Mouse (Mus musculus) limb, embryonic 12.5 days (tissue): ENCODE results near the gene Lrch3. TPM values are rescaled to one million over a fixed set of nuclear protein-coding genes. Genes with fewer than 3 reads are reported as not detected.

Experiments used
- ATAC-seq: fragments of 200-750 bp; cut with Nextera tagmentation; 2 replicates; pipeline ENCODE4 v1.8.0; 2017; ENCODE audit warnings: low read depth, moderate TSS enrichment; ENCODE audit not compliant: insufficient number of reproducible peaks, insufficient read depth, low FRiP score, low TSS enrichment
- H3K27ac ChIP-seq: fragments of 300-500 bp; sonication (generic); 2 replicates; pipeline ENCODE4 v1.5.1; 2016; ENCODE audit warnings: mild to moderate bottlenecking, moderate library complexity
- H3K27me3 ChIP-seq: fragments of 300-500 bp; sonication (generic); 2 replicates; pipeline ENCODE4 v1.6.1; 2016; ENCODE audit warnings: mild to moderate bottlenecking, moderate library complexity
- H3K36me3 ChIP-seq: fragments of 300-500 bp; sonication (generic); 2 replicates; pipeline ENCODE4 v1.6.1; 2016; ENCODE audit warnings: mild to moderate bottlenecking, moderate library complexity
- H3K4me1 ChIP-seq: fragments of 300-500 bp; sonication (generic); replicated peaks from 2 replicates; pipeline ENCODE4 v1.6.1; 2016
- H3K4me2 ChIP-seq: fragments of 300-500 bp; sonication (generic); 2 replicates; pipeline ENCODE4 v1.6.1; 2016; ENCODE audit warnings: mild to moderate bottlenecking, moderate library complexity
- H3K4me3 ChIP-seq: fragments of 300-500 bp; sonication (generic); replicated peaks from 2 replicates; pipeline ENCODE4 v1.5.1; 2016; ENCODE audit warnings: mild to moderate bottlenecking
- H3K9ac ChIP-seq: fragments of 300-500 bp; sonication (generic); replicated peaks from 2 replicates; pipeline ENCODE4 v1.6.1; 2016; ENCODE audit warnings: mild to moderate bottlenecking, moderate library complexity
- H3K9me3 ChIP-seq: fragments of 300-500 bp; sonication (generic); 2 replicates; pipeline ENCODE4 v1.6.1; 2016; ENCODE audit warnings: mild to moderate bottlenecking, moderate library complexity
- WGBS: fragments of 180-500 bp; shearing (Covaris S2); methylation state at CpG from one replicate; pipeline ENCODE4 v1.1.7; 2016; 5-methylcytosine and 5-hydroxymethylcytosine counted together
- polyA plus RNA-seq: library from polyadenylated mRNA; unstranded; fragments of >200 nt; fragmentation: Nextera tagmentation; extraction: Ambion mirVana; gene quantifications from 2 replicates; pipeline ENCODE4 v1.2.1, GENCODE M21; 2016

The Lrch3 gene
- polyA plus RNA-seq, 1 experiment from 2014 or later: 41.3 TPM

DNA sequence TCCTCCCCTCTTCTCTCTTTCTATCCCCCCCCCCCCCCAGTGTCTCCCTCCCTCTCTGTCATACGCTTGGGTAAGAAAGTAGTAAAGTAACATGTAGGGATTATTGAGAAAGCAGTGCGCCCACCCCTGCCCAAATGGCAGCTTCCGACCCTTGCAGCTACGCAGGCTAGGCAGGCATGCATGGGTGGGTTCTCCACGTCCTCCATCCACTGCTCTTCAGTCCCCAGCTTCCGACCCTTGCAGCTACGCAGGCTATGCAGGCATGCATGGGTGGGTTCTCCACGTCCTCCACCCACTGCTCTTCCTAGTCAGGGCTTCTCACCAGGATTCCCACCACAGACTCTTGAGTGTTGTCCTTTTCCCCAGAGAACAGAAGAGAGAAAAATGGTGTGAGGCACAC lies 34.1 kb downstream of the Lrch3 start:
- no peaks in the 10 kb centered on the region; the same call in 1 of the 2 replicates for H3K4me1 ChIP-seq
- no peak for ATAC-seq
- no peak overlapping the region for H3K9ac ChIP-seq
- peaks cover 5% of the 10 kb centered on the region; the same call in 1 of the 2 replicates for H3K36me3 ChIP-seq
- no peaks in the 10 kb centered on the region for H3K9me3 ChIP-seq
- no peak overlapping the region for H3K27ac ChIP-seq
- H3K4me3 ChIP-seq: no peak overlapping the region
- H3K27me3 ChIP-seq: no peaks in the 10 kb centered on the region
- WGBS: 78% methylated on average over 8 of the region's 8 CpGs
- no peak overlapping the region for H3K4me2 ChIP-seq

GRCm38 (mm10) chr16:32948656-32949055 lies 34.8 kb downstream of the Lrch3 start:
- Histone ChIP-seq H3K4me1 (no peaks in the 10 kb centered on the region; the same call in 1 of the 2 replicates), H3K27ac (no peak overlapping the region), H3K9me3 (no peaks in the 10 kb centered on the region), H3K4me3 (no peak overlapping the region), H3K36me3 (peaks cover 5% of the 10 kb centered on the region; the same call in 1 of the 2 replicates), H3K9ac (no peak overlapping the region), H3K4me2 (no peak overlapping the region), H3K27me3 (no peaks in the 10 kb centered on the region)
- 92% methylated on average over 5 of the region's 5 CpGs for WGBS
- ATAC-seq: no peak

DNA sequence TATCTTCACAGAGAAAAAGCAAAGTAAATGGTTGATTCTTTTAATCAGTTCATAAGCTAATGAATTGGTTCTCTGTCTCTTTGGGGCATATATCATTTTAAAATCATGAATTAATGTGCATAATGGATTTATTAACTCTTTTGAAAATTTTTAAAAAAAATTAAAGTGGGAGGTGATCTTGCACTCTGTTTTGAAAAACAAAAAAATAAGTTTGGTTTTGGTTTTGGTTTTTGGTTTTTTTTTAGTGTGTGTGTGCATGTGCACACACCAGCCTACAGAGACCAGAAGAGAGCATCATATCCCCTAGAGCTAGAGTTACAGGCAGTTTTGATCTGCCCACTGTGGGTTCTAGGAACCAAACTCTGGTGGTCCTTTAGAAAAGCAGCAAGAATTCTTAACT lies 35.4 kb downstream of the Lrch3 start:
- Histone ChIP-seq H3K9ac (no peak overlapping the region), H3K27me3 (no peaks in the 10 kb centered on the region), H3K27ac (no peak overlapping the region), H3K4me3 (no peak overlapping the region), H3K4me2 (no peak overlapping the region), H3K36me3 (peaks cover 5% of the 10 kb centered on the region; the same call in 1 of the 2 replicates), H3K4me1 (no peaks in the 10 kb centered on the region; the same call in 1 of the 2 replicates), H3K9me3 (no peaks in the 10 kb centered on the region)
- no peak for ATAC-seq

GRCm38 (mm10) chr16:32951074-32951473 lies 37.2 kb downstream of the Lrch3 start:
- 91% methylated on average over 2 of the region's 2 CpGs for WGBS

GRCm38 (mm10) chr16:32953806-32954205 lies 39.9 kb downstream of the Lrch3 start:
- Histone ChIP-seq H3K9ac (no peak overlapping the region), H3K9me3 (no peaks in the 10 kb centered on the region), H3K4me1 (no peaks in the 10 kb centered on the region), H3K4me2 (no peak overlapping the region), H3K4me3 (no peak overlapping the region), H3K36me3 (peaks cover 31% of the 10 kb centered on the region; the same call in 1 of the 2 replicates), H3K27me3 (no peaks in the 10 kb centered on the region), H3K27ac (no peak overlapping the region)
- 68% methylated on average over 5 of the region's 5 CpGs for WGBS
- ATAC-seq: no peak

More at GRCm38 (mm10) chr16:32951074-32951473, 37.2 kb downstream of the Lrch3 start:
- no peak for ATAC-seq
- Histone ChIP-seq H3K36me3 (peaks cover 12% of the 10 kb centered on the region; the same call in 1 of the 2 replicates), H3K4me2 (no peak overlapping the region), H3K27me3 (no peaks in the 10 kb centered on the region), H3K27ac (no peak overlapping the region), H3K4me3 (no peak overlapping the region), H3K4me1 (no peaks in the 10 kb centered on the region; the same call in 1 of the 2 replicates), H3K9ac (no peak overlapping the region), H3K9me3 (no peaks in the 10 kb centered on the region)

- Histone ChIP-seq H3K4me2 (no peak overlapping the region), H3K9me3 (no peaks in the 10 kb centered on the region), H3K4me1 (no peaks in the 10 kb centered on the region), H3K27me3 (no peaks in the 10 kb centered on the region), H3K4me3 (no peak overlapping the region), H3K27ac (no peak overlapping the region), H3K9ac (no peak overlapping the region), H3K36me3 (peaks cover 33% of the 10 kb centered on the region; the same call in 1 of the 2 replicates)
- ATAC-seq: no peak
- WGBS: 37% methylated on average over 6 of the region's 6 CpGs
These were observed 40.4 kb downstream of the Lrch3 start for GRCm38 (mm10) chr16:32954304-32954703.

GRCm38 (mm10) chr16:32956889-32957288 lies 43.0 kb downstream of the Lrch3 start:
- no peak overlapping the region for H3K27ac ChIP-seq
- H3K4me1 ChIP-seq: no peaks in the 10 kb centered on the region
- no peaks in the 10 kb centered on the region for H3K27me3 ChIP-seq
- no peak overlapping the region for H3K4me2 ChIP-seq
- H3K9ac ChIP-seq: no peak overlapping the region
- 63% methylated on average over 5 of the region's 5 CpGs for WGBS
- H3K36me3 ChIP-seq: peaks cover 52% of the 10 kb centered on the region
- no peak for ATAC-seq
- H3K9me3 ChIP-seq: no peaks in the 10 kb centered on the region
- no peak overlapping the region for H3K4me3 ChIP-seq

DNA sequence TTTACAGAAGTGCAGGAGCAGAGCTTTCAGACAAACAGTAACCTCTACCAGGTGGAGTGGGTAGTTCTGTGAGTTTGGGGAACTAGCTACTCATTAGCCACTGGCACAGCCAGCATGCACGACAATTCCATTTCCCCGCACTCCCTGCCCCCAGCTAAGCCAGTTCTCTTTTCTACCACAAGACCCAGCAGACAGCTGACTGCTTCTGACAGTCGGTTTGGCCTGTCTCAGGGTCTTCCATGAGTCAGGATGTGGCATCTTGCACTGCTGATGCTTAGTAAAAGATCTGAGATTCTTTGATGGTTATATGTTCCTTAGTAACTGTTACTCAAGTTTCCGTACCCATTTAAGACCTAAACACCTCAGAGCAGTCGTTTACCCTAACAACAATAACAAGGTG lies 58.6 kb downstream of the Lrch3 start:
- H3K36me3 ChIP-seq: peaks cover 51% of the 10 kb centered on the region
- no peak overlapping the region for H3K27ac ChIP-seq
- WGBS: 78% methylated on average over 5 of the region's 5 CpGs
- no peak overlapping the region for H3K4me3 ChIP-seq
- no peaks in the 10 kb centered on the region for H3K9me3 ChIP-seq
- H3K9ac ChIP-seq: no peak overlapping the region
- no peaks in the 10 kb centered on the region for H3K27me3 ChIP-seq
- no peak overlapping the region for H3K4me2 ChIP-seq
- no peak for ATAC-seq
- no peaks in the 10 kb centered on the region for H3K4me1 ChIP-seq

- Histone ChIP-seq H3K27ac (no peak overlapping the region), H3K4me3 (no peak overlapping the region), H3K27me3 (no peaks in the 10 kb centered on the region), H3K36me3 (peaks cover 54% of the 10 kb centered on the region), H3K4me1 (no peaks in the 10 kb centered on the region), H3K4me2 (no peak overlapping the region), H3K9me3 (no peaks in the 10 kb centered on the region), H3K9ac (no peak overlapping the region)
- 78% methylated on average over 2 of the region's 2 CpGs for WGBS
- ATAC-seq: no peak
These were observed 59.1 kb downstream of the Lrch3 start for GRCm38 (mm10) chr16:32973047-32973446.

GRCm38 (mm10) chr16:32980227-32980626 lies 66.3 kb downstream of the Lrch3 start:
- no peak overlapping the region for H3K27ac ChIP-seq
- H3K4me3 ChIP-seq: no peak overlapping the region
- H3K36me3 ChIP-seq: peaks cover 77% of the 10 kb centered on the region

DNA sequence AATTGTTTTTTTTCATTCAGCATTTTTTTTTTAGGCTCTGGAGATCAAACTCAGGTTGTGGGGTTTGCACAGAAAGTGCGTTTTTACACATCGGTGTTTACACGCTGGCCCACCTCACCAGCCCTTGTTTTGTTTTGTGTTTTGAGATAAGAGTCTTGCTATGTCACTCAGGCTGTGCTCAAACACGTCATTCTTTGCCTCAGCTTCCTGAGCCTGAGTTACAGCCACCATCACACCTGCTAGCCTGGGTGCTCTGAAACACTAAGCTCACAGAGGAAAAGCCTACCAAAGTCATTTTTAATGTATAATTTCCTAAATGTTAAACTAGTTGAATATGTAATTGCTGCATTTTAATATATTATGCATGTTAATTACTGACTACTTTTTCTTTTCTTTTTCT lies 67.5 kb downstream of the Lrch3 start:
- H3K36me3 ChIP-seq: peaks cover 81% of the 10 kb centered on the region
- no peak for ATAC-seq
- no peaks in the 10 kb centered on the region for H3K4me1 ChIP-seq

More at GRCm38 (mm10) chr16:32980227-32980626, 66.3 kb downstream of the Lrch3 start:
- Histone ChIP-seq H3K4me2 (no peak overlapping the region), H3K27me3 (no peaks in the 10 kb centered on the region), H3K9ac (no peak overlapping the region), H3K4me1 (no peaks in the 10 kb centered on the region), H3K9me3 (no peaks in the 10 kb centered on the region)
- no peak for ATAC-seq
- WGBS: 92% methylated on average over 1 of the region's 1 CpGs

DNA sequence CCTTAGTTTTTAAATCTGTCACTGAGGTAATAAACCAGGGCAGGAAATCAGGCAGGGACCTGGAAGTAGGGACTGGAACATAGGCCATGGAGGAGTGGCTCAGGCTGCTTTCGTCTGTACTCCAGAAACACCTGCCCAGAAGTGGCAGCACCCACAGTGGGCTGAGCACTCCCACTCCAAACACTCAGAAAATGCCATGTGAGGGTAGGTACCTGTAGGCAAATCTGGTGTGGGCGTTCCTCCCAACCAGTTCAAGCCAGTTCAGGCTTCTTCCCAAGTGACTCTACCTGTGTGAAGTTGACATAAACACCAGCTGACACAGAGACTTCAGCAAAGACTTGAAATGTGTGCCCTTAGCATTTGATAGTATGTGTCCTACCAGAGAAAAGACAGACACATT lies 70.7 kb downstream of the Lrch3 start:
- ATAC-seq: no peak
- Histone ChIP-seq H3K4me3 (no peak overlapping the region), H3K4me1 (no peaks in the 10 kb centered on the region), H3K9ac (no peak overlapping the region), H3K4me2 (no peak overlapping the region), H3K27ac (no peak overlapping the region), H3K9me3 (no peaks in the 10 kb centered on the region), H3K36me3 (peaks cover 88% of the 10 kb centered on the region), H3K27me3 (no peaks in the 10 kb centered on the region)
- 86% methylated on average over 2 of the region's 2 CpGs for WGBS

More for the DNA sequence above, 67.5 kb downstream of the Lrch3 start:
- WGBS: 92% methylated on average over 4 of the region's 4 CpGs
- H3K27me3 ChIP-seq: no peaks in the 10 kb centered on the region
- no peak overlapping the region for H3K4me3 ChIP-seq
- no peaks in the 10 kb centered on the region for H3K9me3 ChIP-seq
- H3K27ac ChIP-seq: no peak overlapping the region
- H3K4me2 ChIP-seq: no peak overlapping the region
- no peak overlapping the region for H3K9ac ChIP-seq
